Mouse (Mus musculus): ENCODE data around the gene Pou2f1. TPM values are rescaled to one million over a fixed set of nuclear protein-coding genes. Genes with fewer than 3 reads are reported as not detected.

Gene Pou2f1
- total and polyA plus RNA-seq, 3 experiments: 4.6 to 10.2 TPM; not detected in 1

- TF ChIP-seq UBTF (IDR thresholded peaks at IDR 0.05; ENCODE audit: borderline replicate concordance, insufficient read depth, low read depth, low read length): no peak
- no peak for TF ChIP-seq MYB (IDR thresholded peaks at IDR 0.05; ENCODE audit: low read depth, low read length)
- TF ChIP-seq ZNF384 (IDR thresholded peaks at IDR 0.05; ENCODE audit: low read depth, low read length): peak; percentile 99
- TF ChIP-seq ZMIZ1 (IDR thresholded peaks at IDR 0.05; ENCODE audit: low read depth, low read length): no peak
- TF ChIP-seq MAX (IDR thresholded peaks at IDR 0.05; ENCODE audit: low read length): no peak
These were observed 137.3 kb downstream of the Pou2f1 start (continued) for GRCm38 (mm10) chr1:165864864-165865795.

DNA sequence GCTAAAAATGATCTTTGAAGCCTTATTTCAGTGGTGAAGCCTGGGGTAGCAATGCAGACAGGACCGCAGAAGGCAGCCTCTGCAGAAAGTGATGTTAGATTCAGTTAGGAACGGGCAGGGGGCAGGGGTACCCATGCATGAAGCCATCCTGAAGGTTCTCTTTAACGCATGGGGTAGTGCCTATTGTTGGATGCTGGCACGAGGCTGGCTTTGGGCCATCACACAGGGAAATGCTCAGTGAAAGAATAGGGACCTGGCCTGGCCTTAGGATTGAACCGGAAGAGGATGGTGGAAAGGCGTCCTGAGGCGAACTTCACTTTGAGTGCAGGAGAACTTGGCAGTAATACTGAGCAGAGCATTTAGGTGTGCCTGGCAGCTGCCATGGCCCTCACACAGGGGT is 140.4 kb downstream of the Pou2f1 start:
- no peaks in the 10 kb centered on the region for H3K9me3 ChIP-seq (replicated peaks; ENCODE audit: insufficient read depth, low read length)
- H3K79me2 ChIP-seq (ENCODE audit: control insufficient read depth, insufficient read depth, low read length, poor library complexity): peaks cover 2% of the 10 kb centered on the region; the same call in 1 of the 2 replicates
- H3K4me3 ChIP-seq (ENCODE audit: control insufficient read depth in 1 of 2, insufficient read depth in 1 of 2, low read depth in 2 of 2, low read length in 2 of 2): no peak overlapping the region
- DNase-seq (ENCODE audit: low read depth, low spot score): no peak
- no peak overlapping the region for H3K27ac ChIP-seq (ENCODE audit: control insufficient read depth, low read depth, low read length)
- H3K27me3 ChIP-seq (ENCODE audit: control insufficient read depth in 1 of 2, insufficient read depth in 2 of 2, low read length in 2 of 2): no peaks in the 10 kb centered on the region
- TF ChIP-seq GATA1 (IDR thresholded peaks at IDR 0.05; ENCODE audit: low read depth, low read length): no peak
- no peak for TF ChIP-seq SMC3 (IDR thresholded peaks at IDR 0.05; ENCODE audit: low read depth, low read length)
- no peak for TF ChIP-seq RCOR1 (IDR thresholded peaks at IDR 0.05; ENCODE audit: low read depth, low read length)
- TF ChIP-seq TCF12 (IDR thresholded peaks at IDR 0.05; ENCODE audit: low read depth, low read length): no peak
- TF ChIP-seq ELF1 (IDR thresholded peaks at IDR 0.05; ENCODE audit: low read depth, low read length): no peak
- no peak for TF ChIP-seq NRF1 (IDR thresholded peaks at IDR 0.05; ENCODE audit: insufficient read depth, low read depth, low read length, poor library complexity, severe bottlenecking)
- TF ChIP-seq ETS1 (IDR thresholded peaks at IDR 0.05; ENCODE audit: low read depth, low read length): no peak
- no peak for TF ChIP-seq POLR2A (IDR thresholded peaks at IDR 0.05; ENCODE audit: control insufficient read depth in 1 of 2, insufficient read depth in 1 of 2, low read depth in 1 of 2, low read length in 2 of 2, poor library complexity in 1 of 2)
- TF ChIP-seq MYC (IDR thresholded peaks at IDR 0.05; ENCODE audit: low read depth, low read length): no peak
- TF ChIP-seq POLR2AphosphoS2 (IDR thresholded peaks at IDR 0.05; ENCODE audit: low read length): no peak
- no peak for TF ChIP-seq RAD21 (IDR thresholded peaks at IDR 0.05; ENCODE audit: low read depth, low read length)
- no peak for TF ChIP-seq EP300 (IDR thresholded peaks at IDR 0.05; ENCODE audit: low read depth in 1 of 2, low read length in 2 of 2)
- no peak for TF ChIP-seq MEF2A (IDR thresholded peaks at IDR 0.05; ENCODE audit: extremely low read depth, insufficient replicate concordance, low read depth, low read length, poor library complexity, severe bottlenecking)
- TF ChIP-seq MAZ (IDR thresholded peaks at IDR 0.05; ENCODE audit: low read depth, low read length): no peak
- TF ChIP-seq TAL1 (IDR thresholded peaks at IDR 0.05; ENCODE audit: low read length): no peak
- TF ChIP-seq MXI1 (IDR thresholded peaks at IDR 0.05; ENCODE audit: low read depth, low read length): no peak
- no peak for TF ChIP-seq ZKSCAN1 (IDR thresholded peaks at IDR 0.05; ENCODE audit: low read depth, low read length)
- H3K36me3 ChIP-seq (ENCODE audit: control insufficient read depth in 1 of 2, insufficient read depth in 2 of 2, low read length in 2 of 2): peaks cover 0 to 24% of the 10 kb centered on the region in 2 experiments; a peak in 2 of 4 replicates
- peaks cover 2 to 15% of the 10 kb centered on the region in 2 experiments for H3K4me1 ChIP-seq (ENCODE audit: control insufficient read depth in 1 of 2, insufficient read depth in 2 of 2, low read length in 2 of 2)
- no peak overlapping the region for H3K9ac ChIP-seq (ENCODE audit: control insufficient read depth, low read depth, low read length, poor library complexity, severe bottlenecking)

All from MEL (cell line).